Mouse (Mus musculus) midbrain, embryonic 14.5 days (tissue): ENCODE data around the gene Hsd3b6. TPM values are rescaled to one million over a fixed set of nuclear protein-coding genes. Genes with fewer than 3 reads are reported as not detected.
"Not testable (repeated sequence)": the region's sequence is repeated elsewhere in the genome, so short reads cannot be mapped to it uniquely, and the experiment has no call there.

Source experiments
- ATAC-seq: fragments of 200-750 bp; cut with Nextera tagmentation; 2 replicates; pipeline ENCODE4 v1.8.0; 2017; ENCODE audit warnings: moderate number of reproducible peaks, moderate library complexity; ENCODE audit not compliant: low FRiP score, low TSS enrichment
- DNase-seq: peaks from one replicate; pipeline ENCODE4 v3.0.0-alpha.2; 2015
- H3K27ac ChIP-seq: fragments of 300-500 bp; sonication (generic); replicated peaks from 2 replicates; pipeline ENCODE4 v1.5.1; 2014; ENCODE audit warnings: mild to moderate bottlenecking, low read depth, low read length, moderate library complexity
- H3K27me3 ChIP-seq: fragments of 300-500 bp; sonication (generic); 2 replicates; pipeline ENCODE4 v1.6.1; 2014; ENCODE audit warnings: low read length, control low read depth, mixed read lengths; ENCODE audit not compliant: control insufficient read depth, insufficient read depth
- H3K36me3 ChIP-seq: fragments of 300-500 bp; sonication (generic); 2 replicates; pipeline ENCODE4 v1.6.1; 2014; ENCODE audit warnings: low read length, control low read depth; ENCODE audit not compliant: control insufficient read depth, insufficient read depth
- H3K4me1 ChIP-seq: fragments of 300-500 bp; sonication (generic); 2 replicates; pipeline ENCODE4 v1.6.1; 2014; ENCODE audit warnings: mild to moderate bottlenecking, antibody characterized with exemption, low read length, control low read depth; ENCODE audit not compliant: control insufficient read depth, insufficient read depth
- H3K4me2 ChIP-seq: fragments of 300-500 bp; sonication (generic); 2 replicates; pipeline ENCODE4 v1.6.1; 2014; ENCODE audit warnings: mild to moderate bottlenecking, low read length, moderate library complexity
- H3K4me3 ChIP-seq: fragments of 300-500 bp; sonication (generic); replicated peaks from 2 replicates; pipeline ENCODE4 v1.5.1; 2014; ENCODE audit warnings: low read depth, low read length
- H3K9ac ChIP-seq: fragments of 300-500 bp; sonication (generic); replicated peaks from 2 replicates; pipeline ENCODE4 v1.6.1; 2014; ENCODE audit warnings: mild to moderate bottlenecking, low read length, moderate library complexity
- H3K9me3 ChIP-seq: fragments of 300-500 bp; sonication (generic); 2 replicates; pipeline ENCODE4 v1.6.1; 2016; ENCODE audit warnings: low read length, control low read depth, mixed read lengths; ENCODE audit not compliant: control insufficient read depth
- WGBS: fragments of 180-500 bp; shearing (Covaris S2); extraction: QIAGEN DNeasy Blood & Tissue Kit; methylation state at CpG from one replicate; pipeline ENCODE4 v1.1.7; 2014; 5-methylcytosine and 5-hydroxymethylcytosine counted together
- polyA plus RNA-seq: library from polyadenylated mRNA; unstranded; fragments of >200 nt; fragmentation: Nextera tagmentation; extraction: Ambion mirVana; gene quantifications from 2 replicates; pipeline ENCODE4 v1.2.1, GENCODE M21; 2014

Gene Hsd3b6
- polyA plus RNA-seq, 1 experiment from 2014 or later, result 1.4 TPM

- DNase-seq, result no peak
- no peak overlapping the region for H3K27ac ChIP-seq
- H3K9me3 ChIP-seq, result no peaks in the 10 kb centered on the region
- H3K4me1 ChIP-seq, result no peaks in the 10 kb centered on the region
- no peaks in the 10 kb centered on the region for H3K27me3 ChIP-seq
- ATAC-seq, result no peak
- H3K36me3 ChIP-seq, result no peaks in the 10 kb centered on the region
- WGBS, result 77% methylated on average over 2 of the region's 2 CpGs
- H3K4me2 ChIP-seq, result no peak overlapping the region
- no peak overlapping the region for H3K9ac ChIP-seq
- no peak overlapping the region for H3K4me3 ChIP-seq
These were observed 37.6 kb upstream of the Hsd3b6 start for GRCm38 (mm10) chr3:98851853-98852252.

- WGBS, result 81% methylated on average over 5 of the region's 5 CpGs
These were observed 36.0 kb upstream of the Hsd3b6 start for GRCm38 (mm10) chr3:98850262-98850661.

GRCm38 (mm10) chr3:98848898-98849297 is 34.7 kb upstream of the Hsd3b6 start:
- no peak overlapping the region for H3K4me2 ChIP-seq
- 95% methylated on average over 1 of the region's 1 CpGs for WGBS
- no peak overlapping the region for H3K4me3 ChIP-seq
- DNase-seq (no peak), ATAC-seq (no peak)
- H3K9me3 ChIP-seq, result no peaks in the 10 kb centered on the region
- H3K9ac ChIP-seq, result no peak overlapping the region
- no peaks in the 10 kb centered on the region for H3K4me1 ChIP-seq
- no peak overlapping the region for H3K27ac ChIP-seq
- H3K36me3 ChIP-seq, result no peaks in the 10 kb centered on the region
- H3K27me3 ChIP-seq, result no peaks in the 10 kb centered on the region

More at GRCm38 (mm10) chr3:98850262-98850661, 36.0 kb upstream of the Hsd3b6 start:
- ATAC-seq (no peak), DNase-seq (no peak)
- Histone ChIP-seq H3K9me3 (no peaks in the 10 kb centered on the region), H3K4me1 (no peaks in the 10 kb centered on the region), H3K4me3 (no peak overlapping the region), H3K4me2 (no peak overlapping the region), H3K27me3 (no peaks in the 10 kb centered on the region), H3K9ac (no peak overlapping the region), H3K27ac (no peak overlapping the region), H3K36me3 (no peaks in the 10 kb centered on the region)

- H3K27me3 ChIP-seq, H3K36me3 ChIP-seq, H3K9ac ChIP-seq, H3K27ac ChIP-seq, H3K9me3 ChIP-seq, DNase-seq, H3K4me1 ChIP-seq, ATAC-seq, H3K4me2 ChIP-seq, H3K4me3 ChIP-seq: not testable (repeated sequence)
- 92% methylated on average over 5 of the region's 6 CpGs for WGBS
These were observed 1.6 kb downstream of the Hsd3b6 start for GRCm38 (mm10) chr3:98812653-98813052.

- 69% methylated on average over 3 of the region's 3 CpGs for WGBS
These were observed 9.2 kb downstream of the Hsd3b6 start for GRCm38 (mm10) chr3:98805032-98805431.

GRCm38 (mm10) chr3:98786551-98786950 is 27.7 kb downstream of the Hsd3b6 start:
- DNase-seq (no peak), ATAC-seq (no peak)
- Histone ChIP-seq H3K9me3 (no peaks in the 10 kb centered on the region), H3K4me1 (no peaks in the 10 kb centered on the region), H3K4me2 (no peak overlapping the region), H3K36me3 (no peaks in the 10 kb centered on the region), H3K27ac (no peak overlapping the region), H3K4me3 (no peak overlapping the region), H3K9ac (no peak overlapping the region), H3K27me3 (no peaks in the 10 kb centered on the region)
- 74% methylated on average over 2 of the region's 2 CpGs for WGBS

More at GRCm38 (mm10) chr3:98805032-98805431, 9.2 kb downstream of the Hsd3b6 start:
- not testable (repeated sequence) for H3K36me3 ChIP-seq, H3K4me3 ChIP-seq, DNase-seq, H3K9ac ChIP-seq, ATAC-seq, H3K9me3 ChIP-seq, H3K4me1 ChIP-seq, H3K4me2 ChIP-seq, H3K27ac ChIP-seq, H3K27me3 ChIP-seq

GRCm38 (mm10) chr3:98782181-98782868 is 31.9 kb downstream of the Hsd3b6 start:
- H3K9me3 ChIP-seq, result no peaks in the 10 kb centered on the region
- H3K27me3 ChIP-seq, result no peaks in the 10 kb centered on the region
- H3K4me1 ChIP-seq, result no peaks in the 10 kb centered on the region
- ATAC-seq (no peak), DNase-seq (no peak)
- no peaks in the 10 kb centered on the region for H3K36me3 ChIP-seq
- H3K9ac ChIP-seq, result no peak overlapping the region
- H3K27ac ChIP-seq, result no peak overlapping the region
- no peak overlapping the region for H3K4me2 ChIP-seq
- no peak overlapping the region for H3K4me3 ChIP-seq

GRCm38 (mm10) chr3:98780921-98781320 is 33.3 kb downstream of the Hsd3b6 start:
- ATAC-seq, result no peak
- Histone ChIP-seq H3K36me3 (no peaks in the 10 kb centered on the region), H3K9me3 (no peaks in the 10 kb centered on the region), H3K27me3 (no peaks in the 10 kb centered on the region), H3K4me3 (no peak overlapping the region), H3K4me1 (no peaks in the 10 kb centered on the region), H3K27ac (no peak overlapping the region), H3K9ac (no peak overlapping the region), H3K4me2 (no peak overlapping the region)
- no peak for DNase-seq

GRCm38 (mm10) chr3:98764155-98764554 is 50.1 kb downstream of the Hsd3b6 start:
- H3K36me3 ChIP-seq, result no peaks in the 10 kb centered on the region
- no peaks in the 10 kb centered on the region for H3K4me1 ChIP-seq
- no peak overlapping the region for H3K4me3 ChIP-seq
- H3K9ac ChIP-seq, result no peak overlapping the region
- no peak for ATAC-seq
- H3K9me3 ChIP-seq, result no peaks in the 10 kb centered on the region
- H3K27me3 ChIP-seq, result no peaks in the 10 kb centered on the region
- DNase-seq, result no peak
- H3K4me2 ChIP-seq, result no peak overlapping the region
- H3K27ac ChIP-seq, result no peak overlapping the region
